Mouse (Mus musculus): ENCODE measurements at regions not wholly inside any gene's neighbourhood (a gene's known extent, or its start where the extent isn't known, plus 50 kb on each side); places are given as distances from the start of the nearest gene placed in this dataset.

DNA sequence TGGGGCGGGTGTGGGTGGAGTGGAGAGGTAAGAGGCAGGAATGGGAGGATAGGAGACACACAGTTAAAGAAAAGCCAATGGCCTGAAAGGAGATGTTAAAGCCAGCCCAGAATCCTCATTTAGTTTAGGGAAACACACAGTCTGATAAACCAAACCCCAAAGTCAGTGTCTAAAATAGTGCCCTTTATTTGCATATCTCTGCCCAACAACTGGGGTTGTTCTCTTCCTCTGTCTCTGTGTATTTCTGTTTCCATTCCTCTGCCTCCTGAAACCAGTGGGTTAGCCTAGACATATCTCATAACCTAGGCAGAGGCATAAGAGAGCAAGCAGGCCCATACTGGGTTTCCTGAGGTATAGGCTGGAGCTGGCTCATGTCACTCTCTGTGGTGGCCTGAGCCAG lies 138.6 kb upstream of the Zc3h12a start:
- in situ Hi-C loops (cut with MboI, MseI) = no loop called here

DNA sequence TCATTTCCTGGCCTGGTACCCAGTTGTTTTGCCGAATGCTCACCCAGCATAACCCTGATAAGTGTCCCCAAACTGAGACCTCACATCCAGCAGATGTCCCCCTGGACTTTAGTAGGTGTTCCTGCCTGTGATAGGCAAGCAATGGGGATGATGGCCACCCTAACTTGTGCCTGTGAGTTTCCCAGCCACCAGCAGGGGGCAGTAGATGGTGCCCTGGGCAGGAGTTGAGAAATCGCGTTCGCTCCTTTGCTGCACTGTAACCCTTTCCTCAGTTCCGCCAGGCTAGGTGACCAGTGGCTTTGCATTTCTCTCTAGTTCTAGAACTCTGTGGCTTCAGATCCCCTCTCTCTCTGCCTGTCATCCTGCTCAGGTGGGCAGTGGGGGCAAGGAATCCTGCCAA lies 137.9 kb upstream of the Zc3h12a start:
- in situ Hi-C loops (cut with MboI, MseI) = no loop called here

DNA sequence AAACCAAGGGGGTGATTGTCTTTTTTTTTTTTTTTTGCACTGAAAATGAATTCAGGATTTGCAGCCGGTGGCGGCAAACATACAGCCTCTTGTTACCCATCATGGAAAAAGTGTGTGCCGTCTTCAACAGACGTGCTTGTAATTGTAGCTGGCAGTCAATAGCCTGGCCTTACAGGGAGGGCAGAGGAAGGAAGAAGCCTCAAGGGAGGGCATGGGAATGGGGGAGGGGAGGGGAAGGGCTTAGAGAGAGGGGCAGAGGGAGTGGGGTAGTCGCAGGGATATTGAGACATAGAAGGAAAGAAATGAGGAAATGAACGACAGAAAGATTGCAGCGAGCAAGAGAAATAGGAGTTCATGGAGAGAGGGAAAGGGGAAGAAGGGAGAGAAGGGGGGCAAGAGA lies 137.4 kb upstream of the Zc3h12a start:
- in situ Hi-C loops (cut with MboI, MseI) = no loop called here

DNA sequence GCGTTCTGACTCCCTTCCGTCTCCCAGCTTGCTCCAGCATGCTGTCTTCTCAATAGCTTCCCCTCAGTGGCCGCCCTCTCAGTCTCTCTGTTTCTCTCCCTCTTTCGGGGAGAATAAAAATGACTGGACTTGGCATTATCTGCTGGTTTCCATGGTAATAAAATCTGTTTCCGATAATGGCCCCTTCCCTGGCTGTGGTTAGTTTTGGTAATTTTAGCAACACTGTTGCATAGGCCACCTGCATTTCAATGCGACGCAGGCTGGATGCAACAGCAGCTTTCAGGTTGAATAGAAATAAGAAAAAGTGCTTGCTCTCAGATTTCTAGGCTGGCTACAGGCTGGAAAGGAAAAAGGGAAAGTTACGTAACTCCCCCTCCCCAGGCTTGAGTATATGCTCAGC lies 133.9 kb upstream of the Zc3h12a start:
- in situ Hi-C loops (cut with MboI, MseI) = no loop called here

DNA sequence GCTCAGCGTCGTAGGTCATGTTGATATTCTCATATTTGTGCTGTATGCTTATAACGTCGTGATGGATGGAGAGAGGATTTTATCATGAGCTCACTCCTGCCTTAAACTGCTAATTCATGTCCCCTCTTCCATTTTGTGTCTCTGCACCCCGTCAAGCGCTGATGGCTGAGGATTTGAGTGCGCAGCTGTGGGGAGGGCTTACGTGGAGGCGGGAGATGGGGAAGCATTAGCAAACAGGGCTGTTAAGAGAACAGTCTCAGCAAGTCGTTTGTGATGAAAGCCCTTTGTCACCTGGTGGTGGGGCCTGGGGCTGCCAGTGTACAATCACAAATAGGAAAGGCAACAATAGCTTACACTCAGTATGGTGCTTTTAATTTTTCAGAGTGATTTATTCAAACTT lies 131.7 kb upstream of the Zc3h12a start:
- in situ Hi-C loops (cut with MboI, MseI) = no loop called here

DNA sequence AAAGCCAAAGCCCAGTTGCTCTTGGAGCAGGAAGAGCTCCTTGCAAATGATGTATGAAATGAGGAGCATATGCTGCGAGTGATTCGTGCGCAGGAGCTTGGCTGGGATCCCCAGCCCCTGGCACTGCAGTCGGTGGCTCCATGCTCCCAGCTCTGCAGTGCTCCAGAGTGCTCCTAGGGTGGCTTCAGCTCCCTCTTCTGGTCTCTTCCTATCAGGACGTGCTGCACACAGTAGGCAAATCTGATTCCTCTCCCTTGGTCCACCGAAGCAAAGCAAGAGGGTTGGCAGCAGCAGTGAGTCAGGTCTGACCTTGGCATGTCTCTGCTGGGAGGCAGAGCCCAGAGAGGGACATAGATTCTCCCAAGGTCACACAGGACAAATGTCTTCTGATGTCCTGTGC lies 130.3 kb upstream of the Zc3h12a start:
- in situ Hi-C loops (cut with MboI, MseI) = no loop called here

DNA sequence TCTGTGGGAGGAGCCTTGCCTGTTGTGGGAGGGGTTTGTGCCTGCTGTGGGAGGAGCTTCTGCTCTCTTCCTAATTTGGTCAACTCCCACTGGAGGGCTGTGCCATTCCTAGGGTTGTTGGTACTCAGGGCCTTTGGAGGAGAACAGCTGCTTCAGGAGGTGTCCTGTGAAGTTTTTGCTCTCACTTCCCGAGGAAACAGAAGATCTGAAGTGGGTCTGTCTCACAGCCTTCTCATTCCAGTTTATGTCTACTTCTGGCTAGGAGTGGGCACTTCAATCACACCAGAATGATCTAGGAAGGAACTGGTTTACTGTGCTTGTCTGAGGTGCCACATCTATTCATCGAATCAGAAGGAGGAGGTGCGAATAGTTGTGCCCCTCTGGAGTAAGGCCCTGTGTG lies 125.5 kb upstream of the Zc3h12a start:
- in situ Hi-C loops (cut with MboI, MseI) = no loop called here

DNA sequence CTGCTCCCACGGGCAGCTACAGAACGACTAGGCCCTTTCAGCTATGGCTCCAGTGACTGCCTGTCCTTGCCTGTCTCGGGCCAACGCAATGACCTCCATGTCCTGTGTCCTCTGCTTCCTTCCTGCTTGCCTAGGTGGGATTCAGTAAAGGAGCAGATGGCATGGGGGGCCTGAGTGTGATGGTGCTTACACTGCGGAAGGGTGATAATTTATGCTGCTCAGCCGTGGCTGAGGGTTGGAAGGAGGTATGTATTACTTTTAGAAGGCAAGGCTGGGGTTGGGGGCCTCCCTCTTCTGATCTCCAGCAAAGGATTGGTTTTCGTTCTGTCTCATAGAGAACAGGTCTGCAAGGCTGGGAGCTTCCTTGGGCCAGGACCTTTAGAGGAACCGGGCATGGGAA lies 124.6 kb upstream of the Zc3h12a start:
- in situ Hi-C loops (cut with MboI, MseI) = no loop called here

DNA sequence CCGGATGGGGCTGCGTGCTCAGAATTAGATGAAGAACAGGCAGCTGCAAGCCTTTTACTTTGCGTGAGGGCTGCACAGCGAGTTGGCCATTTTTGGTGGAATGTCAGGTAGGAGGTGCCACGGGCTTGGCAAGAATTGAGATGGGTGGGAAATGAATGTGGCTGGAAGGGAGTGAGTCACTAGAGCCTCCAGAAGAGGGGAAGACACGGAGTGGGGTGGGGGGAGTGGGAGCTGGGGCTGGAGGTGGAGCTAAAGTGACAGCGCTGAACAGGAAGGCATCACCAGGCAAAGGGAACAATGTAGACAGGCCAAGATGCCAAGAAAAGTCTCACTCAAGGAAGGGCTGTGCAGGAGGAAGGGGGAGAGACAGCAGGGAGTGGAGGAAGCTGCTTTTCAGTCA lies 121.4 kb upstream of the Zc3h12a start:
- in situ Hi-C loops (cut with MboI, MseI) = no loop called here

DNA sequence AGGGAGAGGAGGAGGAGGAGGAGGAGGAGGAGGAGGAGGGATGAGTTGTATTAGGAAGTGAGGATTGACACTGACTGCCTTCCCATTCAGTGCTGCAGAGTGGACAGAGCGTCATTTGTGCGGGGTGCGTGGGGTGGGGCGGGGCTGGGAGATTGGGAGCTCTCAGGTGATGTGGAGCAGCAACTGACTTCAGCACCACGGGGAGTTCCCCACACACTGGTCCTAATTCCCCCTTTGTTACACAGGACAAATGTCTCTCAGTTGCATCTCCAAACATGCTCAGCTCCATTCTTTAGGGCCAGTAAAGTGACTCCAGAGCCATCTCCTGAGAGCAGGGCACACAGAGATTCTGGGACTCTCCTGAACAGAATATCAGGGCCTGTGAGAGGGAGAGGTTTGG lies 118.5 kb upstream of the Zc3h12a start:
- in situ Hi-C loops (cut with MboI, MseI) = no loop called here

DNA sequence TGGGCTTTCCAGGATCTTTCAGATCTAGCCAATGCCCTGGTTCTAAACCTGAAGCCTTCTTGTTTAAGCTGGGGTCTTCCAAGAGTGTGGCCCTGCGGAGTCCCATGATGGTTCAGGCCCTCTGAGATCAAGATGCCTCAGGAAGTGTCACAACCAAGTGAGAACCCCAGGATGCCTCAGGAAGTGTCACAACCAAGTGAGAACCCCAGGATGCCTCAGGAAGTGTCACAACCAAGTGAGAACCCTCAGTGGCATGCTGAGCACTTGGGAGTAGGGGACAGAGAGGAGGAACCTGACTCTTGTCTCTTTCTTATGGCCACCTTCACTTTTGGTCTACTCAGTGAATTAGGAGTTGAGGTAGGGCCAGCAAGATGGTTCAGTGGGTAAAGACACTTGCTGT lies 114.9 kb upstream of the Zc3h12a start:
- in situ Hi-C loops (cut with MboI, MseI) = no loop called here

DNA sequence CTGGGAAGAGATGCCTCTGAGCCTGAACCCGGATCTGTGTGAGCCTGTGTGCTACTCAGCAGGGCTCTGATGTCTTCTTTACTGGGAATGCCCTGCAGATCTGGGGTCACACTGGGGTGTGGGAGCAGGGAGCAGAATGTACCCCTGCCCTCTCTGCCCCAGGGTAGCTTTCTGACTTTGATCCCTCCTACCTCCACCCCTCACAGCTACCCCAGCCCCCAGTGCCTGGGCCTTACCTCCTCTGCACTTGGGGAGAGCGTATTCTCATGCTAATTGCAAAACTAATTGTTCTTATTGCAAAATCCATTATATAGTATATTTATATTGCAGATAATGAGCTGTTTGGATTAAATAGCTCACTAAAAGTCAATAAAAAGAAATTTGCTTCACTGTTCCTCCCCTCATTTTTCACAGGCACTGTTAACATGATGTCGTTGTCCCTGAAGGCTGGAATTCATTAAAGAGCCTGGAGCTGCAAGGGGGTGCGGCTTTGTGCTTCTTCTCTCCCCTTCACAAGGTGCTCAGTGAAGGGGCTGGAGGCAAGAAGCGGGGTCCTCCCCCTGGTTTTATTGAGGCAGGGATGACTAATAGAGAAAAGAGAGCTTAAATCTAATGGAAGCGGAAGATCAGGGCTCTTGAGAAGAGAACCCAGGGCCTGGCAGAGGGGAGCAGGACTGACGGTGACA lies 114.1 kb upstream of the Zc3h12a start:
- in situ Hi-C loops (cut with MboI, MseI) = no loop called here

DNA sequence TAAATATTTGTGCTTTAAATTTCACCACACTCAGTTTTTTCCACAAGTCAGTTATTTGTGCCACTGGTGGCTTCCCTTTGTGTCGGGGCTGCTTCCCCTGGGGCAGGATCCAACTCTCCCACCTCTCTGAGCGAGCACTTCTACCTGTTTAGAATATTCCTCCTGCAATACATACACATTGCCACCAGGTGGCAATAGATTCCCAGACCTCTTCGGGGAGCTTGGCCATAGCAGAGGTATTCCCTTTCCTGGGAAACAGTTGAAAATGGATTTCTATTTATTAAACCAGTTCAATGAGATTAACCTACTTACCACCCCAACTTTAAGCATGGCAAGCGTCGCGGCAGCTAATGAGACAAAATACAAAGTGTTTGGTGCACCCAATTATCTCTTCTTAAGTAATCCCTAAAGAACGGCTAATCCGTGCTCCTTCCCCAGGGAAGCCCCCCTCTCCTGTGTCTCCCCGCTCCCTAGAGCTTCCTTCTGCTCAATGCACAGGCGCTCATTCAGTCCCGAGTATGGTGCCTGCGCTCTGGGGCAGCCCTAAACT lies 104.1 kb upstream of the Zc3h12a start:
- in situ Hi-C loops (cut with MboI, MseI) = no loop called here

DNA sequence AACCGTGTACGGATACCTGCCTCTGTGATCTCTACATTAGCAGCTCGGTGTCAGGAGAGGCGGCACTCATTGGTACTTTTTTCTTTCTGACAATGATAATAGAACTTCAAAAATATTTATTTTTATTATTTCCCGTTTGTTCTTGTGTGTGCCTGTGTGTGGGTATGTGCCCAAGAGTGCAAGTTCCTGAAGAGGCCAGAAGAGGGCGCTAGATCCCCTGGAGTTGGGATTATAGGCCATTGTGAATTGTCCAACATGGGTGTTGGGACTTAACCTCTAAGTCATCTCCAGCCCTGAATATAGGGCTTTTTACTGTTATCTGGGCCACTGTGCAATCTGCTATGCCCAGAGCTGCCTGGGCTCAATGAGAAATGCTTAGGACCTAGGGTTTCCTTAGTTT lies 99.6 kb upstream of the Zc3h12a start:
- in situ Hi-C loops (cut with MboI, MseI) = loop anchor here (10.0 kb wide), 1 partner anchor 628 kb away; no protein-coding TSS in a partner anchor

DNA sequence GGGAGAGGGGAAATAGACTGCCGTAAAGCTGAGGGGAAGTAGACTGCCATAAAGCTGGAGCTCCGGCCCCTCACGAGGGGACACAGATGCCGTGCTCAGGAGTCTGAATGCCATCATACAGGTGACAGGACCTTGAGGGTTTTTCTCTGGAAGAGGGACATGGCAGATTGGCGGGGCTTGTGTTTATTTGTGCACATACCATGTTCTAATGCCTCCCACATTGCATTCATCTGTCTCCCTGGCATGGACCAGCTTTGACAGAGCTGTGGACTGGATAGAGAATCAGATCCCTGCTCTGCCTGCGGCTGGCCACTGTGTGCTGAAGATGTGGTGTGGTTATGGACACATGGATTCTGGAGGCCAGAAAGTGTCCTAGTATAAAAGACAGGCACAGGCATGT lies 95.3 kb upstream of the Zc3h12a start:
- in situ Hi-C loops (cut with MboI, MseI) = loop anchor here (10.0 kb wide), 1 partner anchor 632 kb away; no protein-coding TSS in a partner anchor

DNA sequence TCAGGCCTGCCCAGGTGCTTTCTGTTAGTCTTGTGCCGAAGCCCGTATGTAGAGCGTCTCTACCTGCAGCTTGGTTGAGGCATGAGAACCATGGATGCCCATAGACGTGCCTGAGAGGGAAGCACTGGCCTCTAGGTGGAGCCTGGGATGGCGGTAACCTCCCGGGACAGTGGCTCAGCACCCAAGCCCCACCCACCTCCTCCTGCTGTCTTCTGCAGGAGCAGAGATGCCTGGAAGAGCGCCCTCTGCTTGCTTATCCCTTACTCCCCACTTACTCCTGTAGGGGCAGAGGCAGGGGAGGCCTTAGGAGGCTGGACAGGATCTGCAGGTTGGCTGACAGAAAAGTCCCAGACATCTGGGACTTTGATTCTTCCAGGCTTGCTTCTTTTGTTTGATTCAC lies 92.7 kb upstream of the Zc3h12a start:
- in situ Hi-C loops (cut with MboI, MseI) = loop anchor here (10.0 kb wide), 1 partner anchor 634 kb away; no protein-coding TSS in a partner anchor

DNA sequence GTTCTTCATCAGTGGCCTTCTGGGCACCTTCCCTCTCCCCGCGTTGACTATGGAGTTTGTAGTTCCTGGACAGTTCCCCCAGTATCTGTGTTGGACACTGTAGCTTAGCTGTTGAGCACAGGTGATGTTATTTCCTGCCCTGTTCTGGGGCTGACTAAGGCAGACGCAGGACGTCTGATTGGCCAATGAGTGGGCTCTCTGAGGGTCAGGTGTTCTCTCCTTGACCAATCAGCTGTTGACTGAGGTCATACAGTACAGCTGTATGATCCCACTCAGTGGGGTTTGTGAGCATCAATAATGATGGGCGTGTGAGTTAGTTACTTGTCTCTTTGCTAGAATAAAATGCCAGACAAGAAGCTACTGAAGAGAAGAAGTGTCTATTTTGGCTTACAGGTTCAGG lies 91.6 kb upstream of the Zc3h12a start:
- in situ Hi-C loops (cut with MboI, MseI) = loop anchor here (10.0 kb wide), 1 partner anchor 714 kb away; no protein-coding TSS in a partner anchor

DNA sequence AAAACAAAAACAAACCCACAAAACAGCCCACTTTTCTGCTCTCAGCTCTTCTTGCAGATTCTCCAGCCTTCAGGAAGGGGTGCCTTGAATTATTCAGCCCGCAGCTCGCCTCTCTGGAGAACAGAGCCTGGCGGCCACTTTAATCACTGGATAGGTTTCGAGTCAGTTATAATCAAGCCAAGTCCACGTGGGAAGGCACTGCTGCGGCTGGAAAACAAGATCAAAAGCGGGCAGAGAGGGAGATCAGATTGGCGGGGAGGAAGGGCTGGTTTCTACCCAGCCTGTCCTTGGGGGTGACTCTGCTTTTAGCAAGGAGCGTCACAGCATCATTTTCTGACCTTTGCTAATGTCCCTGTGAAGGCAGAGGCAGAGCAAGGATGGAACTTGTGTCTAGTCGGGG lies 86.7 kb upstream of the Zc3h12a start:
- in situ Hi-C loops (cut with MboI, MseI) = loop anchor here (10.0 kb wide), 1 partner anchor 710 kb away; no protein-coding TSS in a partner anchor

DNA sequence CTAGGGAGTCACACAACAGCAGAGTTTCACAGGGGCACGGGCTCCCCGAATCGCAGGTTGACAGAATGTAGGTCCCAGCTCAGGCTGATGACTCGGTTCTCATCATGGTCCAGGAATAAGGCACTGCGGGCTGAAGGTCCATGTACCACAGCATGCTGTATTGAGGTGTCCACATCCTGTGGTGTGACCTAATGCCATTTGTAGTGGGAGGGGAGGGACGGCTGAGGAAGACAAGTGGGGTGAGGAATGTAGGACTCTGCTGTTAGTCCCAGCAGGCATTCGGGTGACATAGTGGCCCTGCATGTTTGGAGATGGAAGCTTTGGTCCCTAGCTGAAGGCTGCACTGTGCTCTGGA lies 84.5 kb upstream of the Zc3h12a start:
- in situ Hi-C loops (cut with MboI, MseI) = loop anchor here (10.0 kb wide), 1 partner anchor 707 kb away; no protein-coding TSS in a partner anchor

DNA sequence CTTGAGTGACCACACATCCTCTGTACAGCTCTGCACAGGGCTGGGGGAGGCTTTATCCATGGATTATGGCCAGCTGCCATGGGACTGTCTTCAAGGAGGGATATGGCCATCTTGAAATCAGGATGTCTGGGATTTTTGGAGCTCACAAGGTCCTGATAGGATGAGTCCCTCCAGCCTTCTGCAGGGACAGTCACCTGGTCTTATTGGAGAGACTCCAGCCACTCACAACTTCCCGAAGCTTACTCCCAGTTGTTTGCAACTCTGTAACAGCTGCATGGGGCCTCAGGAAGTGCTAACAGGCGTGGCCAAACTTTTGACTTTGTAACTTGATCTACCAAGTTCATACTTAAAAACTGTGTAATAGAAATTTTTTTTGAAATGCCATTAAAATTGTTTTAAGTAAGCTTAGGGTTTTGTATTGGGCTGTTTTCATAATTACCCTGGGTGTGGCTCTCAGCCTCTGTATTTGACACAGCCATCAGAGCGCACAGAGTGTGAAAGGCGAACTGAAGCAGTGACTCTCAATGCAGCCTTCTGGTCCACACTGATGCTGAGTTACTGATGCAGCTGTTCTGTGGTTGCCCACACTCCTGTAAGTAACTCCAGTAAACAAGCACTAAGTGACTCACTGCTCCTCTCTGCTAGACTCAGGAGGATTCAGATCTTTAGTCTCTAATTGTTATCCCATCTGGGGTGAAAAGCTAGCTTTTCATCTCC lies 84.0 kb upstream of the Zc3h12a start:
- in situ Hi-C loops (cut with MboI, MseI) = loop anchor here (10.0 kb wide), 1 partner anchor 707 kb away; no protein-coding TSS in a partner anchor

DNA sequence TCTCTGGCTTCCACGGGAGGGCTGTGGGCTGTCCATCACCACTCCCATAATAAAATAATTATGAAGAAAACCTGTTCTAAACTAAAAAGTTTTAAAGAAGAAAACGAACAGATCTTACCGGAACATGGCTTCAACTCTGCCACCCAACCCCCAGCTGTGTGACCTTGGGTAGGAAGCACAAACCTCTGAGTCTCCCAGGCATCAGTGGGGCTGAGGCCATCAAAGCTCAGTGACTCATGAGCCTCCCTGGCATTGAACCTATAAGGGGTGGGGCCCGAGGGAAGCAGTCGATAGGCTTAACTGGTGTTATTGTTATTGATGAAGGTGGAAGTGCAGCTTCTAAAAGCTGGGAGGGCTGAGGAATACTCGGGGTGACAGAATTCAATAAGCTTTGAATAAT lies 83.1 kb upstream of the Zc3h12a start:
- in situ Hi-C loops (cut with MboI, MseI) = loop anchor here (10.0 kb wide), 1 partner anchor 706 kb away; no protein-coding TSS in a partner anchor

DNA sequence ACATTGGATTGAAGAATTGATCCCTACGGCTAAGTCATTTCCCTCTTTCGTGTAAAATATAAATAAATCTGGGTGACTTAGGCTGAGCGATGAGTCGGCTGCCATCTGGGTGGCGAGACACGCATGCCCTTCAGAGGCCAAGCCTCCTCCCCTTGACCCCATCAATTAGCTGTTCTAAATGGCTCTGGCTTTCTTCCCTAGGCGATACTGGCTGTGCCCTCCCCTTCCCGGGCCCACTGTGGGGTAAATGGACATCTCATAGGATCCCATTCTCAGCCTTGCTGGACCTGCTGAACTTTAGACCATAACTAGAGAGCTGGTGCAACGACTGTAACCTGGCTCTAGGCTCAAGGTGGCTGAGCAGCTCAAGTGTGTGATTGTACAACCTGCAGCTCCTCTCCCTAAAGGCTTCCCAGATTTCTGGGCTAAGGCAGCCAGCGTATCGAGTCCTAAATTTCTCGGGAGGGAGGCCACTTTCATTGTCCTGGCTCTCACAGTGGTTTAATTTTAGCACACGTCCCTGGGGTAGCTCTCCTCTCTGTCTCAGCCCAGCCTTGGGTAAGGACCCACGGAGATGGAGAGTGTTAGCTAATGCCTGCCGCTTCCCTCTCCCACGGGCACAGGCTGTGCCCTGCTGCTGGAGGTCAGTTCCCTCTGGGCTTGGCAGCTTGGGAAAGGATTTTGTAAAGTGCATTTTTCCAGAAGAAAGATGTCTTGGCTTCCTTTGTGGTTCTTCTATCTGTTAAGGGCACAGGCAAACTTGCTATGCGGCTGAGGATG lies 80.7 kb upstream of the Zc3h12a start:
- in situ Hi-C loops (cut with MboI, MseI) = no loop called here

Data from T-helper 2 cell (primary cell).